Mouse (Mus musculus) myocyte (in vitro differentiated cells): ENCODE data around the gene Card14.

Source experiments
- CEBPB ChIP-seq: IDR thresholded peaks from 2 replicates; pipeline ENCODE4 v1.6.1; 2011; ENCODE audit warnings: mild to moderate bottlenecking, moderate library complexity; ENCODE audit not compliant: poor library complexity, insufficient read depth, severe bottlenecking
- MAX ChIP-seq: IDR thresholded peaks from one replicate; pipeline ENCODE4 v1.6.1; 2011; ENCODE audit warnings: low read depth, mild to moderate bottlenecking, control low read depth
- MYOD1 ChIP-seq, 3 experiments: IDR thresholded peaks; one replicate each; pipeline ENCODE4 v1.6.1; 2011; ENCODE audit warnings: control low read depth in 2 of 3, low read depth in 2 of 3, mild to moderate bottlenecking in 2 of 3, moderate library complexity in 1 of 3; ENCODE audit not compliant: insufficient read length in 2 of 3, control insufficient read depth in 1 of 3
- MYOG ChIP-seq, 3 experiments: IDR thresholded peaks; one replicate each; pipeline ENCODE4 v1.6.1; 2011; ENCODE audit warnings: control low read depth in 2 of 3, low read depth in 2 of 3, mild to moderate bottlenecking in 2 of 3; ENCODE audit not compliant: insufficient read length in 2 of 3, control insufficient read depth in 1 of 3, insufficient read depth in 1 of 3
- POLR2A ChIP-seq: IDR thresholded peaks from one replicate; pipeline ENCODE4 v1.6.1; 2011; ENCODE audit warnings: low read depth, mild to moderate bottlenecking, control low read depth, moderate library complexity; ENCODE audit not compliant: insufficient read length
- POLR2AphosphoS2 ChIP-seq: IDR thresholded peaks from one replicate; pipeline ENCODE4 v1.6.1; 2011; ENCODE audit warnings: low read depth, control low read depth; ENCODE audit not compliant: insufficient read length
- TCF12 ChIP-seq: IDR thresholded peaks from one replicate; pipeline ENCODE4 v1.6.1; 2011; ENCODE audit warnings: mild to moderate bottlenecking, control low read depth; ENCODE audit not compliant: poor library complexity, insufficient read depth, severe bottlenecking
- USF1 ChIP-seq: IDR thresholded peaks from one replicate; pipeline ENCODE4 v1.6.1; 2011; ENCODE audit warnings: low read depth, mild to moderate bottlenecking, control low read depth, moderate library complexity

- no peak for TF ChIP-seq POLR2A
- TF ChIP-seq TCF12, result no peak
- TF ChIP-seq USF1, result no peak
- no peak for TF ChIP-seq CEBPB
- no peak for TF ChIP-seq MYOD1 (IDR thresholded peaks at IDR 0.05; ENCODE audit: control insufficient read depth in 1 of 3, insufficient read length in 2 of 3, low read depth in 2 of 3)
- no peak for TF ChIP-seq MYOG (IDR thresholded peaks at IDR 0.05; ENCODE audit: control insufficient read depth in 1 of 3, insufficient read depth in 1 of 3, insufficient read length in 2 of 3, low read depth in 2 of 3)
- TF ChIP-seq MAX, result no peak
- TF ChIP-seq POLR2AphosphoS2, result no peak
These were observed 44.5 kb downstream of the Card14 start for GRCm38 (mm10) chr11:119352113-119352512.
